In genomic region chr15:96698658-96699448, GRCm38 (mm10) we compare ENCODE assay signal across 8 mouse cellular contexts. TPM values are rescaled to one million over a fixed set of nuclear protein-coding genes. Genes with fewer than 3 reads are reported as not detected.
A peak's percentile ranks its signal among the peaks of the same experiment; 100 is the strongest.
DNase-seq lines count a peak whose midpoint lies in the region; ATAC-seq and TF ChIP-seq lines count a peak whose summit lies in the region.

No protein-coding gene starts in this region.

- POLR2A ChIA-PET in Patski (lab: Charles Lee), result interaction anchor here (0.6 to 1.0 kb wide), 2 partner anchors 184 to 238 kb away, joined by 3 read pairs; no protein-coding TSS in a partner anchor

- CTCF ChIA-PET in Patski (lab: Charles Lee), result interaction anchor here (1.1 kb wide), 1 partner anchor 238 kb away, joined by 3 read pairs; no protein-coding TSS in a partner anchor

- peaks cover 6% of the 10 kb centered on the region; the same call in 1 of the 2 replicates for H3K4me1 ChIP-seq in hindbrain, embryonic 11.5 days (replicated peaks; ENCODE audit: control insufficient read depth, insufficient read depth, low read length)

- H3K4me3 ChIP-seq in hindbrain, embryonic 11.5 days (ENCODE audit: low read depth, low read length), result peak overlapping the region; percentile 83

- H3K36me3 ChIP-seq in hindbrain, embryonic 11.5 days (ENCODE audit: control insufficient read depth, insufficient read depth, low read length), result peaks cover 11% of the 10 kb centered on the region

- H3K4me2 ChIP-seq in hindbrain, embryonic 11.5 days (replicated peaks; ENCODE audit: low read depth, low read length), result peak overlapping the region; percentile 59

- ATAC-seq in Patski, result peak; percentile 40
- peak; percentile 85 for ATAC-seq in hindbrain, embryonic 11.5 days (ENCODE audit: low FRiP score)

- DNase-seq in Patski (ENCODE audit: low read depth, low spot score), result no peak
- DNase-seq in cerebellum, postnatal 10 days, result peak; percentile 96
- peak; percentile 60 to 85 for DNase-seq in frontal cortex, postnatal 10 days (ENCODE audit: low spot score in 2 of 2)
- DNase-seq in hindbrain, embryonic 11.5 days (ENCODE audit: low spot score), result peak; percentile 91
- DNase-seq in layer of hippocampus, postnatal 14 days (ENCODE audit: low spot score in 2 of 2), result peak; percentile 83 to 86
- DNase-seq in lung, postnatal 10 days, result peak; percentile 92
- peak; percentile 79 for DNase-seq in ovary, postnatal 14 days (ENCODE audit: low spot score)
- DNase-seq in thymus, postnatal 10 days (ENCODE audit: low spot score in 2 of 2), result peak; percentile 87 to 91

- TF ChIP-seq CTCF in Patski (IDR thresholded peaks at IDR 0.05), result no peak

- peak overlapping the region; percentile 98 for H3K27ac ChIP-seq in hindbrain, embryonic 11.5 days (ENCODE audit: low read depth, low read length)

- WGBS in hindbrain, embryonic 11.5 days, result under 1% methylated on average over 79 of the region's 101 CpGs

- H3K27me3 ChIP-seq in Patski, result no peaks in the 10 kb centered on the region
- no peaks in the 10 kb centered on the region for H3K27me3 ChIP-seq in hindbrain, embryonic 11.5 days (ENCODE audit: control insufficient read depth, insufficient read depth, low read length)

- H3K9me3 ChIP-seq in hindbrain, embryonic 11.5 days (ENCODE audit: control insufficient read depth, low read length), result no peaks in the 10 kb centered on the region

- H3K9ac ChIP-seq in hindbrain, embryonic 11.5 days (ENCODE audit: low read depth, low read length), result peak overlapping the region; percentile 97

- in situ Hi-C loops in Patski (cut with MboI; ENCODE audit: low pct_unique_long_range_greater_than_20kb), result no loop called here

RNA-seq across cellular contexts. Expression of gene Slc38a2, which starts 0.7 kb away (rescaled TPM):
- polyA plus RNA-seq in Patski (2021), result 148 TPM
- polyA plus RNA-seq in hindbrain, embryonic 11.5 days (2014; fragmentation: Nextera tagmentation; extraction: Ambion mirVana), result 209 and 224 TPM in 2 replicates
- total RNA-seq in layer of hippocampus, postnatal 14 days (2021), result 10 to 100 TPM; 52.6 to 57.4 TPM

RNA-seq across cellular contexts. Expression of gene Slc38a1, which starts 56.1 kb away (rescaled TPM):
- 11.3 TPM for polyA plus RNA-seq in Patski (2021)
- 133 and 149 TPM in 2 replicates for polyA plus RNA-seq in hindbrain, embryonic 11.5 days (2014; fragmentation: Nextera tagmentation; extraction: Ambion mirVana)
- total RNA-seq in layer of hippocampus, postnatal 14 days (2021), result 10 to 100 TPM; 78.7 to 80.0 TPM

Comparison
In these comparisons a context has a peak if more than half of its experiments do, and no peak if none do; other contexts are left out.
1. RNA of gene Slc38a1, which starts 56.1 kb away (polyA plus RNA-seq): 133 to 149 TPM in hindbrain, embryonic 11.5 days; 11.3 TPM in Patski (single experiment); every median in the first group is over 10 times any median in the second.